Mouse (Mus musculus): ENCODE data around the gene Atp13a2. TPM values are rescaled to one million over a fixed set of nuclear protein-coding genes. Genes with fewer than 3 reads are reported as not detected.

Atp13a2 gene
- total and polyA plus RNA-seq, 2 experiments from 2014 or later: 141 to 251 TPM

DNA sequence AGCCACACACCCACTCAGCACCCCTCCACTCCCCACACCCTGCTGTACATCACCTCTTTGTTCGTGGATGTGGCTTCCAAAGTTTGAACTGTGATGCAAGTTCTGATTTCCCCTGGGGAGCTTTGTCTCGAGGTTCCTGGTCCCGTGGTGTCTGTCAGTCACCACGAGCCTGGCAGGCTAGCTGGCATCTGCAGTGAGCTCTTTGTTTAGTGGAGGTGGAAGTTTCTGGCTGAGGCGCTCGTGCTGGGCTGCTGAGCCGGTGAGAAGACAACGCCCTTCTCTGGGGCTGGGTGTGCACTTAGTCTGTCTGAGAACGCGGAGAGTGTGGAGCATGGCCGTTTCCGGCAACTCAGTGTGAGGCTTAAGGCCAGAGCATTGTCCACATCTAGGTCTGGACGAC is 15.0 kb upstream of the Atp13a2 start:
- H3K4me2 ChIP-seq (ENCODE audit: low read depth): no peak overlapping the region
- ATAC-seq (no peak), DNase-seq (no peak)
- no peak overlapping the region for H3K9ac ChIP-seq
- no peaks in the 10 kb centered on the region for H3K27me3 ChIP-seq (ENCODE audit: insufficient read depth, low read length)
- WGBS: 83% methylated on average over 13 of the region's 13 CpGs
- peaks cover 87% of the 10 kb centered on the region for H3K36me3 ChIP-seq (ENCODE audit: insufficient read depth)
- H3K4me1 ChIP-seq (ENCODE audit: insufficient read depth): no peaks in the 10 kb centered on the region
- H3K4me3 ChIP-seq (ENCODE audit: low read depth, low read length): no peak overlapping the region
- H3K27ac ChIP-seq (ENCODE audit: low read depth, low read length): no peak overlapping the region
- H3K9me3 ChIP-seq (ENCODE audit: low read length): no peaks in the 10 kb centered on the region
- no peak for TF ChIP-seq CTCF (IDR thresholded peaks at IDR 0.05; ENCODE audit: low read depth)

DNA sequence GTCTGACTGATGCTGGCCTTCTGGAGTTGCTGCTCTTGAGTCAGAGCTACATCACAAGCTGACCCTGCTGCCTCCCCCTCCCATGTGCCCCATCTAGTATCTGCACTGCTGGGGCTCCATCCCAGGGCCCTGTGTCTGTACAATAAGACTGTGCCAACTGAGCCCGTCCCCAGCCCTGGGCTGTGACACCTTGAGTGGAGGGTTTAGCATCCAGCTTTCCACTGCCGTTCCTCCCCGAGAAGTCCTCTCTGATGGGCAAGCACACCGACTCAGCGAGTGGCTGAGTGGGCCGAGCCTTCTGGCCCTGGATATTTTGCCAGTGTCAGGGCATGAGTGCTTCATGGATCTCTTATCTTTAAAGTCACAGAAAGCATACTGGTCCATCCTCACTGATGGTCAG is 12.3 kb upstream of the Atp13a2 start:
- Histone ChIP-seq H3K4me1 (ENCODE audit: insufficient read depth) (no peaks in the 10 kb centered on the region), H3K27ac (ENCODE audit: low read depth, low read length) (no peak overlapping the region), H3K4me2 (ENCODE audit: low read depth) (no peak overlapping the region), H3K27me3 (ENCODE audit: insufficient read depth, low read length) (no peaks in the 10 kb centered on the region), H3K4me3 (ENCODE audit: low read depth, low read length) (no peak overlapping the region), H3K36me3 (ENCODE audit: insufficient read depth) (peaks cover 89% of the 10 kb centered on the region), H3K9ac (no peak overlapping the region), H3K9me3 (ENCODE audit: low read length) (no peaks in the 10 kb centered on the region)
- DNase-seq (no peak), ATAC-seq (no peak)
- TF ChIP-seq CTCF (IDR thresholded peaks at IDR 0.05; ENCODE audit: low read depth): no peak
- 96% methylated on average over 6 of the region's 6 CpGs for WGBS

DNA sequence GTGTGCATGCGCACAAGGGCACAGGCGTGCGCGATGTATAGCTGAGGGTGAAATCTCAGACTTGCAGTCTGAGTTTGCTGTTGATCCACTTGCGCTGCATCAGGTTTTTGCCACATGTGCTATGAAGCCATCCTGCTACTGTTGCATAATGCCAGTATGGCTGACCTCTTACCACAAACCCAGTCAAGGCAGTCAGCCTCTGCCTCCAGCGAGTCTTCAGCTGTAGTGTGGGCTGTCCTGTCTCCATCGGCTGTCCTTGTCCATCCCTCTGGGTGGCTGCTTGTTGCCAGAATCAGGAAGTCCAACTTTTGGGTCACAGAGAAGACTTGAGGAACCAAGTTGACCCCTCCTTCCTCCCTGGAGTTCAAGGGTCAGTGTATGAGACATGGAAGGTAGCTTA is 11.3 kb upstream of the Atp13a2 start:
- DNase-seq (no peak), ATAC-seq (no peak)
- Histone ChIP-seq H3K27ac (ENCODE audit: low read depth, low read length) (no peak overlapping the region), H3K9me3 (ENCODE audit: low read length) (no peaks in the 10 kb centered on the region), H3K9ac (no peak overlapping the region), H3K4me3 (ENCODE audit: low read depth, low read length) (no peak overlapping the region), H3K27me3 (ENCODE audit: insufficient read depth, low read length) (no peaks in the 10 kb centered on the region), H3K4me2 (ENCODE audit: low read depth) (no peak overlapping the region), H3K4me1 (ENCODE audit: insufficient read depth) (no peaks in the 10 kb centered on the region), H3K36me3 (ENCODE audit: insufficient read depth) (peaks cover 90% of the 10 kb centered on the region)
- 96% methylated on average over 7 of the region's 7 CpGs for WGBS
- TF ChIP-seq CTCF (IDR thresholded peaks at IDR 0.05; ENCODE audit: low read depth): no peak

DNA sequence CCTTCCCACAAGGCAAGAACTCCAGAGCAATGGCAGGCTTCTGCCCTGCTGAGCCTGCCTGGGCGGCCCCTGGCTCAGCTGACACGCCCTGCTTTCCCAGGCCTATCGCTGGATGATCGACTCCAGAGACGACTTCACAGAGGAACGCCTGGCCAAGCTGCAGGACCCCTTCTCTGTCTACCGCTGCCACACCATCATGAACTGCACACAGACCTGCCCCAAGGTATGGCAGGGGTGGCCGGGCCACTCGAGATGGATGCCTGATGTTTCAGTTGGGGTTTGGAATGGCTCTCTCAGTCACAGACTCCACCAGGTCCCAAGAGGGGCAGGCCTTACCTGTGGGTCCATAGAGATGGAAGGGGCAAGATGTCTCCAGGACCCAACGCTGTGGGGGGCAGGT is 9.4 kb upstream of the Atp13a2 start:
- WGBS: 92% methylated on average over 10 of the region's 10 CpGs
- no peak for DNase-seq
- no peaks in the 10 kb centered on the region for H3K27me3 ChIP-seq (ENCODE audit: insufficient read depth, low read length)
- H3K27ac ChIP-seq (ENCODE audit: low read depth, low read length): no peak overlapping the region
- H3K9me3 ChIP-seq (ENCODE audit: low read length): no peaks in the 10 kb centered on the region
- H3K36me3 ChIP-seq (ENCODE audit: insufficient read depth): peaks cover 74% of the 10 kb centered on the region
- H3K4me1 ChIP-seq (ENCODE audit: insufficient read depth): no peaks in the 10 kb centered on the region
- no peak overlapping the region for H3K4me2 ChIP-seq (ENCODE audit: low read depth)
- ATAC-seq: no peak
- H3K9ac ChIP-seq: no peak overlapping the region
- TF ChIP-seq CTCF (IDR thresholded peaks at IDR 0.05; ENCODE audit: low read depth): no peak
- no peak overlapping the region for H3K4me3 ChIP-seq (ENCODE audit: low read depth, low read length)

DNA sequence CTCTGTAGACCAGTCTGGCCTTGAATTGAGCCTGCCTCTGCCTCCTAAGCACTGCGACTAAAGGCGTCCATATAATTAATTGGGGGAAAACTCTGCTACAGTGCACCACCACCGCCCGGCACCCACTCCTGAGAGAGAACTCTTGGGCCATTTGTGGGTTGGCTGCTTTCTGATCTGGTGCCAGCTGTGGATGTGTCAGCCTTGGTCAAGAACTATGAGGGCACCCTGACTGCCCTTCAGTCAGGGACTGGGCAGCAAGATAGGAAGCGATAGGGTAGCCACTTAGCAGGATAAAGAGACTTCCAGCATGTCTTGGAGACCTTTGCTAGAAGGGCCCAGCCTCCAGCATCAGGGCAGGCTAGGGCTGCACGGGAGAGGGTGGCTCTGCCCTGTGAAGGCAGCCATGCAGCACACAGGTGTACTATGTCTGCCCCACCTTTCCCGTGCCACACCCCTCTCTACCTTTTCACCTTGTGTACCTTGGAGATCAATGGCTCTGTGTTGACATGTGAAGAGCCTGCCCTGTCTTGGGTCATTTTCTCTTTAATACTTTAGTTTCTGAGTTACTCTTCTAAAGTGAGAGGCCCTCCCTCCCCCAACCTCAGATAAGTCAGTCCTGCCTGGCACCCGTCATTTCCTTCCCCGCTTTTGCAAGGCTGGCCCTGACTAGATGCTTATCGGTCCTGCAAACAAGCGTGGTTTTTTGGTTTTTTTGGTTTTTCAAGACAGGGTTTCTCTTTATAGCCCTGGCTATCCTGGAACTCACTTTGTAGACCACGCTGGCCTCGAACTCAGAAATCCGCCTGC is 8.6 kb upstream of the Atp13a2 start:
- no peak for ATAC-seq
- 93% methylated on average over 14 of the region's 14 CpGs for WGBS
- no peak for DNase-seq
- no peaks in the 10 kb centered on the region for H3K9me3 ChIP-seq (ENCODE audit: low read length)
- no peaks in the 10 kb centered on the region for H3K4me1 ChIP-seq (ENCODE audit: insufficient read depth)
- no peak overlapping the region for H3K4me2 ChIP-seq (ENCODE audit: low read depth)
- peaks cover 66% of the 10 kb centered on the region for H3K36me3 ChIP-seq (ENCODE audit: insufficient read depth)
- no peak overlapping the region for H3K4me3 ChIP-seq (ENCODE audit: low read depth, low read length)
- H3K9ac ChIP-seq: no peak overlapping the region
- no peaks in the 10 kb centered on the region for H3K27me3 ChIP-seq (ENCODE audit: insufficient read depth, low read length)
- TF ChIP-seq CTCF (IDR thresholded peaks at IDR 0.05; ENCODE audit: low read depth): no peak
- H3K27ac ChIP-seq (ENCODE audit: low read depth, low read length): no peak overlapping the region

DNA sequence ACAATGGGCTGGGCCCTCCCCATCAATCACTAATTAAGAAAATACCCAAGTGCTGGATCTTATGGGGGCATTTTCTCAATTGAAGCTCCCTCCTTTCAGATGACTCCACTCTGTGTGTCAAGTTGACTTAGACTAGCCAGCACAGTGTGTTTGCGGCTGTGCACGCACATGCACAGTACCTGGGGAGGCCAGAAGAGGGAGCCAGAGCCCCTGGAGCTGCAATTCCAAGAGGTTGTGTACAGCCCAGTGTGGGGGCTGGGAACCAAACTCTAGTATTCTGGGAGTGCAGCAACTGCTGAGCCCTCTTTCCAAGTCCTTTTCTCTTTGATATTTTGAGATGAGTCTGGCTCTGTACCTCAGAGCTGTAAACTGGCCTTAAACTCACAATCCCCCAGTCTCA is 5.1 kb upstream of the Atp13a2 start:
- Histone ChIP-seq H3K27me3 (ENCODE audit: insufficient read depth, low read length) (no peaks in the 10 kb centered on the region), H3K9ac (no peak overlapping the region), H3K4me1 (ENCODE audit: insufficient read depth) (no peaks in the 10 kb centered on the region), H3K4me2 (ENCODE audit: low read depth) (no peak overlapping the region), H3K27ac (ENCODE audit: low read depth, low read length) (no peak overlapping the region), H3K4me3 (ENCODE audit: low read depth, low read length) (no peak overlapping the region), H3K9me3 (ENCODE audit: low read length) (no peaks in the 10 kb centered on the region), H3K36me3 (ENCODE audit: insufficient read depth) (peaks cover 33% of the 10 kb centered on the region)
- DNase-seq: no peak
- TF ChIP-seq CTCF (IDR thresholded peaks at IDR 0.05; ENCODE audit: low read depth): peak; percentile 39
- 91% methylated on average over 2 of the region's 2 CpGs for WGBS
- ATAC-seq: no peak

DNA sequence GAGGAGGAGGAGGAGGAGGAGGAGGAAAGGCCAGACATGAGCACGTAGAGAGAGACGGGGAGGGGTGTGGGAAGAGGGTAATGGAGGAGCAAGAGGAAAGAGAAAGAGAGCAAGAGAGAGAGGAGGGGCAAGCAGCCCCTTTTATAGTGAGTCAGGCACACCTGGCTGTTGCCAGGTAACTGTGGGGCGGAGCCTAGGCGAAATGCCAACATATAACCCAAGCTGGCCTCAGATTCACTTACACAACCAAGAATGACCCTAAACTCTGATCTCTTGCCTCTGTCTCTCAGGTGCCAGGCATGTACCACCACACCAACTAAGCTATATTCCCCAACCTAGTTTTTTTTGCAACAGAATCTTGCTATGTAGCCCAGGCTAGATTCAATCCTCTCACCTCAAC is 3.9 kb upstream of the Atp13a2 start:
- no peak for TF ChIP-seq CTCF (IDR thresholded peaks at IDR 0.05; ENCODE audit: low read depth)
- Histone ChIP-seq H3K27ac (ENCODE audit: low read depth, low read length) (peak overlapping the region; percentile 59; the same call in 1 of the 2 replicates), H3K27me3 (ENCODE audit: insufficient read depth, low read length) (no peaks in the 10 kb centered on the region), H3K4me1 (ENCODE audit: insufficient read depth) (peaks cover 5% of the 10 kb centered on the region; the same call in 1 of the 2 replicates), H3K4me2 (ENCODE audit: low read depth) (no peak overlapping the region), H3K9ac (no peak overlapping the region), H3K4me3 (ENCODE audit: low read depth, low read length) (no peak overlapping the region), H3K36me3 (ENCODE audit: insufficient read depth) (peaks cover 21% of the 10 kb centered on the region), H3K9me3 (ENCODE audit: low read length) (no peaks in the 10 kb centered on the region)
- 62% methylated on average over 4 of the region's 4 CpGs for WGBS
- DNase-seq (no peak), ATAC-seq (no peak)
